Mouse (Mus musculus) myocyte (in vitro differentiated cells): Measurements from ENCODE around the gene Pou5f1.

ENCODE experiments used
- CEBPB ChIP-seq: IDR thresholded peaks from 2 replicates; pipeline ENCODE4 v1.6.1; 2011; ENCODE audit warnings: mild to moderate bottlenecking, moderate library complexity; ENCODE audit not compliant: poor library complexity, insufficient read depth, severe bottlenecking
- E2F4 ChIP-seq: IDR thresholded peaks from one replicate; pipeline ENCODE4 v1.6.1; 2011; ENCODE audit warnings: mild to moderate bottlenecking, control low read depth, moderate library complexity; ENCODE audit not compliant: insufficient read depth
- MYOG ChIP-seq, 3 experiments: IDR thresholded peaks; one replicate each; pipeline ENCODE4 v1.6.1; 2011; ENCODE audit warnings: control low read depth in 2 of 3, low read depth in 2 of 3, mild to moderate bottlenecking in 2 of 3; ENCODE audit not compliant: insufficient read length in 2 of 3, control insufficient read depth in 1 of 3, insufficient read depth in 1 of 3
- POLR2A ChIP-seq: IDR thresholded peaks from one replicate; pipeline ENCODE4 v1.6.1; 2011; ENCODE audit warnings: low read depth, mild to moderate bottlenecking, control low read depth, moderate library complexity; ENCODE audit not compliant: insufficient read length
- TCF12 ChIP-seq: IDR thresholded peaks from one replicate; pipeline ENCODE4 v1.6.1; 2011; ENCODE audit warnings: mild to moderate bottlenecking, control low read depth; ENCODE audit not compliant: poor library complexity, insufficient read depth, severe bottlenecking

- TF ChIP-seq POLR2A (no peak), CEBPB (no peak), MYOG (IDR thresholded peaks at IDR 0.05; ENCODE audit: control insufficient read depth in 1 of 3, insufficient read depth in 1 of 3, insufficient read length in 2 of 3, low read depth in 2 of 3) (no peak), E2F4 (no peak), TCF12 (no peak)
Measured at GRCm38 (mm10) chr17:35497124-35497523, 8.7 kb upstream of the Pou5f1 start.
